Mouse (Mus musculus) liver, embryonic 14.5 days (tissue): ENCODE data around the gene Carmil2.

Source experiments
- CTCF ChIP-seq: IDR thresholded peaks from 2 replicates; pipeline ENCODE4 v1.5.1; 2016; ENCODE audit warnings: antibody characterized with exemption, low read depth, control low read depth
- EP300 ChIP-seq: IDR thresholded peaks from 2 replicates; pipeline ENCODE4 v1.6.1; 2016; ENCODE audit warnings: antibody characterized with exemption, low read depth

DNA sequence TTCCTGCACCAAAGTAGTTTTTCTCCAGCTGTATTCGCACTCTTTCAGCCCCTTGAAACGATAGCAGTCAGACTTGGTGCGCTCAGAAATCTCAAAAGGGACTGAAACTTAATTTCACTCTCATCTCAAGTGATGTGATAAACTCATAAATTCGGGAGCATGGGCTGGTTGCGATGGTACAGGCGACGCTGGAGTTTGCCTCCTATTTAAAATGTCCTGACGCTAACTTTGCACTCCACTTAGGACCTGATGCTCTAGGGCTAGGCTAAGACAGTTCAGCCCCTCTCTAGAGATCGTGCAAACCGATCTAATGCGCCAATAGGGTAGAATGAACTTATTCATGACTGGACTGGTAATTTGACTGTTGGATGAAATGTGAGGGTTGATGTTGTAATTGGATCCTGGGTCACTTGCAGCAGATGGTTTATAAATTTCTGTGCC lies 48.5 kb upstream of the Carmil2 start:
- TF ChIP-seq CTCF (no peak), EP300 (no peak)
